ENCODE assay signal across 23 mouse cellular contexts in the genomic region with DNA sequence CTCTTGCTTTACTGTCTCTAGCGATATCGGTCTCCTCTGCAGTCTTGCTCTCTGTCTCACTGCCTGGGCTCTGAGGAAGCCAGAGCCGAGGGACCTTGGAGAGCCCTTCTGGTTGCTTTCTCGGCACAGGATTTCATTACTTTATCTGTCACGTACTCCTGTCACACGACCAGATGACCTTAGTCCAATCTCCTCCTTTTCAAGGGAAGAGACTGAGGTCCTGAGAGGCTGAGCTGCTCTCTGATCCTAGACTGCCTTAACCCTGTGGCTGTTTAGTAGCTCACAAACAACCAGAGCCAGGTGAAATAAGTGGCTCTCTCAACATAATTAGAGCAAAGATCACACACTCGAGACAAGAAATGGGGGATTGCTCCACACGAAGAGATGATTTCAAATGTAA. TPM values are rescaled to one million over a fixed set of nuclear protein-coding genes. Genes with fewer than 3 reads are reported as not detected.
DNase-seq lines count a peak whose midpoint lies in the region; ATAC-seq lines count a peak whose summit lies in the region.
"Had no signal": no experiment of that assay in that cellular context is flagged by ENCODE, and none has a peak within 500 bp of the region (broad histone marks: within the 10 kb centered on the region; RNA-seq: fewer than 3 reads in every experiment).

No protein-coding gene starts in this region.

- no peaks in the 10 kb centered on the region for H3K36me3 ChIP-seq in heart, embryonic 16.5 days (ENCODE audit: control insufficient read depth, insufficient read depth)
- no peaks in the 10 kb centered on the region for H3K36me3 ChIP-seq in midbrain, embryonic 13.5 days
- H3K36me3 ChIP-seq in midbrain, embryonic 11.5 days (ENCODE audit: control insufficient read depth, insufficient read depth, low read length) = no peaks in the 10 kb centered on the region
- H3K36me3 ChIP-seq: embryonic facial prominence, embryonic 15.5 days; liver, embryonic 13.5 days had no signal

- DNase-seq in adrenal gland, postnatal 10 days = peak; percentile 11
- no peak for DNase-seq in adrenal gland, postnatal 4 days (ENCODE audit: low spot score in 2 of 2)
- DNase-seq in heart, postnatal 25 days (ENCODE audit: low spot score) = no peak
- DNase-seq in midbrain, embryonic 11.5 days (ENCODE audit: low spot score, missing footprints) = no peak
- DNase-seq in yolk sac, embryonic 10.5 days (ENCODE audit: low spot score) = peak; percentile 20
- DNase-seq: cerebellum, adult 11 months; cerebellum, adult 9-11 months; kidney, adult 18-20 months; layer of hippocampus, adult 9-11 months; liver, embryonic 13.5 days; lung, adult 2 months; lung, postnatal 14 days; right cerebral cortex, postnatal 14 days; thymus, adult 2 months; thymus, postnatal 4 days had no signal

- no peaks in the 10 kb centered on the region for H3K27me3 ChIP-seq in heart, embryonic 16.5 days (ENCODE audit: control insufficient read depth, insufficient read depth, low read length)
- 0 out of 2 replicates have a peak, but pooled peaks cover 5% of the 10 kb centered on the region for H3K27me3 ChIP-seq in midbrain, embryonic 13.5 days
- H3K27me3 ChIP-seq in midbrain, embryonic 11.5 days (ENCODE audit: control insufficient read depth, insufficient read depth, low read length) = no peaks in the 10 kb centered on the region
- H3K27me3 ChIP-seq: embryonic facial prominence, embryonic 15.5 days; liver, embryonic 13.5 days had no signal

- no peaks in the 10 kb centered on the region for H3K9me3 ChIP-seq in heart, embryonic 16.5 days (replicated peaks; ENCODE audit: control insufficient read depth, low read length)
- no peaks in the 10 kb centered on the region for H3K9me3 ChIP-seq in midbrain, embryonic 13.5 days
- no peaks in the 10 kb centered on the region for H3K9me3 ChIP-seq in midbrain, embryonic 11.5 days (ENCODE audit: control insufficient read depth, low read length)
- H3K9me3 ChIP-seq: embryonic facial prominence, embryonic 15.5 days; liver, embryonic 13.5 days had no signal

- intact Hi-C loops in heart, postnatal 25 days (cut with DNase I) = loop anchor here (5.0 kb wide), 1 partner anchor 43 kb away; no protein-coding TSS in a partner anchor

- H3K4me1 ChIP-seq in heart, embryonic 16.5 days (ENCODE audit: control insufficient read depth, insufficient read depth, low read length) = peaks cover 35% of the 10 kb centered on the region
- peaks cover 22% of the 10 kb centered on the region for H3K4me1 ChIP-seq in midbrain, embryonic 13.5 days (replicated peaks)
- no peaks in the 10 kb centered on the region for H3K4me1 ChIP-seq in midbrain, embryonic 11.5 days (ENCODE audit: control insufficient read depth, insufficient read depth, low read length)

- H3K4me3 ChIP-seq in heart, embryonic 16.5 days (ENCODE audit: low read length) = no peak overlapping the region
- H3K4me3 ChIP-seq in midbrain, embryonic 13.5 days (replicated peaks) = no peak overlapping the region
- no peak overlapping the region for H3K4me3 ChIP-seq in midbrain, embryonic 11.5 days (ENCODE audit: low read depth, low read length)
- H3K4me3 ChIP-seq: embryonic facial prominence, embryonic 15.5 days; left cerebral cortex, adult 2 months; liver, embryonic 13.5 days had no signal

- H3K27ac ChIP-seq in heart, embryonic 16.5 days (ENCODE audit: low read length) = 0 out of 2 replicates have a peak overlapping the region, but pooled peaks have one; percentile 9
- peak overlapping the region; percentile 65; the same call in 1 of the 2 replicates for H3K27ac ChIP-seq in midbrain, embryonic 13.5 days
- no peak overlapping the region for H3K27ac ChIP-seq in midbrain, embryonic 11.5 days (ENCODE audit: low read depth, low read length)
- H3K27ac ChIP-seq: embryonic facial prominence, embryonic 15.5 days; hindbrain, postnatal 0 days; left cerebral cortex, adult 2 months; liver, embryonic 13.5 days; stomach, postnatal 0 days had no signal

- H3K9ac ChIP-seq in heart, embryonic 16.5 days (ENCODE audit: low read length) = 0 out of 2 replicates have a peak overlapping the region, but pooled peaks have one; percentile 22
- no peak overlapping the region for H3K9ac ChIP-seq in midbrain, embryonic 13.5 days (replicated peaks)
- H3K9ac ChIP-seq in midbrain, embryonic 11.5 days (ENCODE audit: low read length) = no peak overlapping the region
- H3K9ac ChIP-seq: embryonic facial prominence, embryonic 15.5 days; liver, embryonic 13.5 days had no signal

- WGBS in heart, embryonic 16.5 days = 32% methylated on average over 8 of the region's 8 CpGs
- WGBS in midbrain, embryonic 13.5 days = 63% methylated on average over 8 of the region's 8 CpGs
- WGBS in midbrain, embryonic 11.5 days = 74% methylated on average over 8 of the region's 8 CpGs

- no peak for ATAC-seq in heart, embryonic 16.5 days (replicated peaks; ENCODE audit: extremely low read depth, insufficient read depth, low FRiP score)
- ATAC-seq in midbrain, embryonic 13.5 days = peak; percentile 40; the same call in 1 of the 2 replicates
- ATAC-seq in midbrain, embryonic 11.5 days (ENCODE audit: low FRiP score) = no peak
- ATAC-seq: CD4-positive, CD25-positive, alpha-beta regulatory T cell, adult 4 months; forebrain, embryonic 14.5 days; hindbrain, postnatal 0 days had no signal

- no peak overlapping the region for H3K4me2 ChIP-seq in heart, embryonic 16.5 days (ENCODE audit: low read depth, low read length)
- no peak overlapping the region for H3K4me2 ChIP-seq in midbrain, embryonic 13.5 days (replicated peaks)
- no peak overlapping the region for H3K4me2 ChIP-seq in midbrain, embryonic 11.5 days
- H3K4me2 ChIP-seq: embryonic facial prominence, embryonic 15.5 days; liver, embryonic 13.5 days had no signal

RNA-seq across cellular contexts. Expression of a gene that starts 19.3 kb away (rescaled TPM):
- 1 to 10 TPM; 7.0 to 7.8 TPM for total RNA-seq in adrenal gland, postnatal 10 days (2021)
- 1 to 10 TPM; 6.6 to 9.9 TPM for total RNA-seq in adrenal gland, postnatal 4 days (2021)
- polyA plus RNA-seq in heart, embryonic 16.5 days (2015; fragmentation: Nextera tagmentation; extraction: Ambion mirVana) = 3.0 and 3.1 TPM in 2 replicates
- total RNA-seq in heart, postnatal 25 days (2021) = 1 to 10 TPM; 7.5 to 7.9 TPM
- 4.2 and 5.3 TPM in 2 replicates for polyA plus RNA-seq in midbrain, embryonic 13.5 days (2015; fragmentation: Nextera tagmentation; extraction: Ambion mirVana)
- 3.4 and 4.2 TPM in 2 replicates for polyA plus RNA-seq in midbrain, embryonic 11.5 days (2014; fragmentation: Nextera tagmentation; extraction: Ambion mirVana)

Comparison
In these comparisons a context has a peak if more than half of its experiments do, and no peak if none do; other contexts are left out.
1. DNase-seq: peak in adrenal gland, postnatal 10 days (single experiment) and yolk sac, embryonic 10.5 days (single experiment); none in adrenal gland, postnatal 4 days (0 of 2), heart, postnatal 25 days (single experiment) and midbrain, embryonic 11.5 days (single experiment).